Mouse (Mus musculus) hindbrain, postnatal 0 days (tissue): Measurements from ENCODE around the gene Gm21936. TPM values are rescaled to one million over a fixed set of nuclear protein-coding genes. Genes with fewer than 3 reads are reported as not detected.
"Not testable (repeated sequence)": the region's sequence is repeated elsewhere in the genome, so short reads cannot be mapped to it uniquely, and the experiment has no call there.

Experiments
- ATAC-seq: fragments of 200-750 bp; cut with Nextera tagmentation; 2 replicates; pipeline ENCODE4 v1.8.0; 2017; ENCODE audit warnings: mild to moderate bottlenecking, moderate TSS enrichment, moderate library complexity
- DNase-seq: peaks from one replicate; pipeline ENCODE4 v3.0.0-alpha.2; 2015; ENCODE audit warnings: low spot score
- H3K27ac ChIP-seq: fragments of 300-500 bp; sonication (generic); 2 replicates; pipeline ENCODE4 v1.5.1; 2014; ENCODE audit warnings: mild to moderate bottlenecking
- H3K27me3 ChIP-seq: fragments of 300-500 bp; sonication (generic); 2 replicates; pipeline ENCODE4 v1.6.1; 2014; ENCODE audit warnings: low read length, mixed read lengths; ENCODE audit not compliant: insufficient read depth
- H3K36me3 ChIP-seq: fragments of 300-500 bp; sonication (generic); 2 replicates; pipeline ENCODE4 v1.6.1; 2014; ENCODE audit warnings: low read length, mixed read lengths; ENCODE audit not compliant: insufficient read depth
- H3K4me1 ChIP-seq: fragments of 300-500 bp; sonication (generic); 2 replicates; pipeline ENCODE4 v1.6.1; 2014; ENCODE audit warnings: antibody characterized with exemption, low read length, mixed read lengths; ENCODE audit not compliant: insufficient read depth
- H3K4me2 ChIP-seq: fragments of 300-500 bp; sonication (generic); 2 replicates; pipeline ENCODE4 v1.6.1; 2014; ENCODE audit warnings: low read depth, mild to moderate bottlenecking, low read length, moderate library complexity, mixed read lengths
- H3K4me3 ChIP-seq: fragments of 300-500 bp; sonication (generic); 2 replicates; pipeline ENCODE4 v1.5.1; 2014; ENCODE audit warnings: low read length
- H3K9ac ChIP-seq: fragments of 300-500 bp; sonication (generic); replicated peaks from 2 replicates; pipeline ENCODE4 v1.6.1; 2014; ENCODE audit warnings: mild to moderate bottlenecking, low read length, moderate library complexity, mixed read lengths
- H3K9me3 ChIP-seq: fragments of 300-500 bp; sonication (generic); 2 replicates; pipeline ENCODE4 v1.6.1; 2016; ENCODE audit warnings: low read length, mixed read lengths
- WGBS: fragments of 180-500 bp; shearing (Covaris S2); extraction: QIAGEN DNeasy Blood & Tissue Kit; methylation state at CpG from one replicate; pipeline ENCODE4 v1.1.7; 2014; 5-methylcytosine and 5-hydroxymethylcytosine counted together
- polyA plus RNA-seq: library from polyadenylated mRNA; unstranded; fragments of >200 nt; fragmentation: Nextera tagmentation; extraction: Ambion mirVana; gene quantifications from 2 replicates; pipeline ENCODE4 v1.2.1, GENCODE M21; 2015
- total RNA-seq: library from RNA; depleted of rRNA; stranded (reverse); fragments of >200 nt; gene quantifications from 2 replicates; pipeline ENCODE4 v1.2.3, GENCODE M21; 2014; rRNA removed

Gene Gm21936
- total RNA-seq (not detected in 2 replicates), polyA plus RNA-seq (not detected in 2 replicates)

DNA sequence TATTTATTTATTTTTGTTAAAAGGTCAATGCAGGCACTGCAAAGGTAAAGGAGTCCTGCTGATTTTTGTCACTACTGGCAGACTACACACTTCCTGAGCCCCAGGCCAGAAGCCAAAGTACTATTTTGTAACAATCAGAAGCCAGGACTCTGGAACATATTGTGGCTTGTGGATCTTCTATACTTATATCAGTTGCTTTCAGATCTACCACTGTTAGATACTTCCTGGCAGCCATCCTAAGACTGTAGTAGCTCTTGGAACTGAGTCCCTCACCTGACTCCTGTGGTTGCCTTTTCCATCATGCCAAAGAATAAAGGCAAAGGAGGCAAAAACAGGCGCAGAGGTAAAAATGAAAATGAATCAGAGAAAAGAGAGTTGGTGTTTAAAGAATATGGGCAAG, at the start of gene Gm21936:
Gene Gm21936, plus strand, starts transcription at position 301 of the 400 bp plus-strand sequence.
- not testable (repeated sequence) for H3K4me1 ChIP-seq, H3K9ac ChIP-seq, H3K4me3 ChIP-seq, H3K36me3 ChIP-seq, DNase-seq, H3K27ac ChIP-seq, ATAC-seq, H3K9me3 ChIP-seq, H3K4me2 ChIP-seq, H3K27me3 ChIP-seq
- 80% methylated on average over 1 of the region's 1 CpGs for WGBS

DNA sequence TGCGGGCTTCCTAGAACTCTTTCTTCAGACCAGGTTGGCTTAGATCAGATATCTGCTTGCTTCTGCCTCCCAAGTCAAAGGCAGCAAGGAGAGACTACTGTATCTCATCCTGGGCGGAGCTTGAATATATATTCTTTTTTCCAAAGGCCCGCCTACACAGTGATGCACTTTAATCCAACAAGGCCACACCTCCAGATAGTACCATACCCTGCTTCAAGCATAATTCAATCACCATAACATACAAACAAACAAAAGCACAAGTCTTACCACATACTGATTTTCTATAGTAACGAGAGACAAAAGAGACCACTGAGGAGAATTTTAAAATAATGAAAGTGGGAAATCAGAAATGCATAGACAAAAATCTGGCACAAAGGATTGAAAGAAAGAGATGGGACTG, 19.7 kb upstream of the Gm21936 start, which contains the start of gene Gm21319:
Gene Gm21319, minus strand, starts transcription at position 101 of the 400 bp plus-strand sequence.
- not testable (repeated sequence) for DNase-seq, H3K4me1 ChIP-seq, H3K27me3 ChIP-seq, H3K9me3 ChIP-seq, H3K4me2 ChIP-seq, ATAC-seq, H3K36me3 ChIP-seq, H3K27ac ChIP-seq, H3K9ac ChIP-seq, H3K4me3 ChIP-seq
- WGBS: 85% methylated on average over 4 of the region's 4 CpGs

DNA sequence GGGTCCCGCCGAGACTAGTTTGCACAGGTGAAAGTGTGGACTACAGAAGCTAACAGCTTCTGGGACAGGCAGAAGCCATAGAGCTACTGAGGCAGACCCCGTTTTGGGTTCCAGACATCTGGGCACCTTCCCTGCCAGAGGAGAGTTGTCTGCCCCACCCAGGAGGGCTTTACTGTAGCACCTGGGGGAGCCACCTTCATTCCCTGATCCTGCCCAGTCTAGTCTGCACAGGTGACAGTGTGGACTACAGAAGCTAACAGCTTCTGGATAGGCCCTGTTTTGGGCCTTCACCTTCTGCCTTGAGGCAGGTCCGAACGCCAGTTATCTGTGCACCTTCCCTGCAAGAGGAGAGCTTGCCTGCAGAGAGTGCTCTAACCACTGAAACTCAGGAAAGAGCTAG, 2.7 kb downstream of the Gm21936 start:
- H3K4me1 ChIP-seq, DNase-seq, H3K9me3 ChIP-seq, H3K4me2 ChIP-seq, H3K27ac ChIP-seq, H3K27me3 ChIP-seq, ATAC-seq, H3K9ac ChIP-seq, H3K36me3 ChIP-seq, H3K4me3 ChIP-seq: not testable (repeated sequence)
- 92% methylated on average over 5 of the region's 5 CpGs for WGBS

DNA sequence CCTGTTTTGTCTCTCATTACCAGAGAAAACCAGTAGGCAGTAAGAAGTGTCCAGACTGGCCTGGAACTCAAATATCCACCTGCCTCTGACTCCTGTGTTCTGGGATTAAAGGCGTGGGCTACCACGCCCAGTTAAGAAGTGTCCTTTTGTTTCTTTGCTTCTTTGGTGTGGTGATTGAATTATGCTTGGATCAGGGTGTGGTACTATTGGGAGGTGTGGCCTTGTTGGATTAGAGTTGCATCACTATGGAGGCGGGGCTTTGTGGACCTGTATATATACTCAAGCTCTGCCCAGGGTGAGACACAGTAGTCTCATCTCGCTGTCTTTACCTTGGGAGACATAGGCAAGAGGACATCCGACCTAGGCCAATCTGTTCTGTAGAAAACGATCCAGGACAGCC, 21.0 kb downstream of the Gm21936 start, which contains the start of gene BB287469:
Gene BB287469, plus strand, starts transcription at position 301 of the 400 bp plus-strand sequence.
- WGBS: 94% methylated on average over 5 of the region's 6 CpGs
- H3K4me1 ChIP-seq, DNase-seq, H3K27me3 ChIP-seq, H3K4me2 ChIP-seq, H3K4me3 ChIP-seq, H3K36me3 ChIP-seq, H3K9ac ChIP-seq, H3K27ac ChIP-seq, H3K9me3 ChIP-seq, ATAC-seq: not testable (repeated sequence)

DNA sequence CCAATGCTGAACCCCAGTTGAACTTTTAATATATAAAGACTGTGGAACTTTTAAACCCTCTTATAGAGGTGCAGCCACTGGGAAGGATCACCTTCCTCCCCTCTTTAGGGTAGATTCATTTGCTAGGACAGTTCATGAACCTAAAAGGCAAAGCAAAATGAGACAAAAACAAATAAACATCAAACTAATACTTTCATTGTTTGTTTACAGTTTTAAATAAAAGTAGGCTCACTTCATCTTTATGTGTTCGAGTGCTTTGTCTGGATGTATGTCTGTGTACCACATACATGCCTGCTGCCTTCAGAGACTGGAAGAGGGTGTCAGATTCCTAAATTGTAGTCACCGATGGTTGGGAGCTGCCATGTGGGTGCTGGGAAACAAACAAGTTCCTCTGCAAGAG, 46.9 kb downstream of the Gm21936 start, which contains the start of gene Gm2001:
Gene Gm2001, minus strand, starts transcription at position 101 of the 400 bp plus-strand sequence.
- H3K9me3 ChIP-seq, ATAC-seq, H3K4me1 ChIP-seq, H3K36me3 ChIP-seq, H3K27me3 ChIP-seq, H3K4me3 ChIP-seq, H3K4me2 ChIP-seq, H3K27ac ChIP-seq, DNase-seq, H3K9ac ChIP-seq: not testable (repeated sequence)
- WGBS: 73% methylated on average over 1 of the region's 2 CpGs

Other genes starting within 250 kb of the Gm21936 start
- gene Oog1, start 192.8 kb upstream of the Gm21936 start, total RNA-seq: not detected in 2 replicates
- not detected in 2 replicates for gene Oog1, start 192.8 kb upstream of the Gm21936 start, polyA plus RNA-seq
- not detected in 2 replicates for gene Gm4027, start 176.6 kb upstream of the Gm21936 start, total RNA-seq
- gene Gm4027, start 176.6 kb upstream of the Gm21936 start, polyA plus RNA-seq: not detected in 2 replicates
- gene Gm16381, start 150.9 kb upstream of the Gm21936 start, total RNA-seq: not detected in 2 replicates
- gene Gm16381, start 150.9 kb upstream of the Gm21936 start, polyA plus RNA-seq: not detected in 2 replicates
- gene Gm21319, start 19.8 kb upstream of the Gm21936 start, total RNA-seq: not detected in 2 replicates
- gene Gm21319, start 19.8 kb upstream of the Gm21936 start, polyA plus RNA-seq: not detected in 2 replicates
- not detected in 2 replicates for gene BB287469, start 21.1 kb downstream of the Gm21936 start, total RNA-seq
- not detected in 2 replicates for gene BB287469, start 21.1 kb downstream of the Gm21936 start, polyA plus RNA-seq
- not detected in 2 replicates for gene Gm2001, start 46.8 kb downstream of the Gm21936 start, total RNA-seq
- gene Gm2001, start 46.8 kb downstream of the Gm21936 start, polyA plus RNA-seq: not detected in 2 replicates
- not detected in 2 replicates for gene Gm2016, start 78.6 kb downstream of the Gm21936 start, total RNA-seq
- gene Gm2016, start 78.6 kb downstream of the Gm21936 start, polyA plus RNA-seq: not detected in 2 replicates
- gene Gm2022, start 99.9 kb downstream of the Gm21936 start, total RNA-seq: not detected in 2 replicates
- gene Gm2022, start 99.9 kb downstream of the Gm21936 start, polyA plus RNA-seq: not detected in 2 replicates
- gene Gm2035, start 124.3 kb downstream of the Gm21936 start, total RNA-seq: not detected in 2 replicates
- not detected in 2 replicates for gene Gm2035, start 124.3 kb downstream of the Gm21936 start, polyA plus RNA-seq
- not detected in 2 replicates for gene Gm2042, start 158.6 kb downstream of the Gm21936 start, total RNA-seq
- not detected in 2 replicates for gene Gm2042, start 158.6 kb downstream of the Gm21936 start, polyA plus RNA-seq
- not detected in 2 replicates for gene Gm2075, start 216.3 kb downstream of the Gm21936 start, total RNA-seq
- gene Gm2075, start 216.3 kb downstream of the Gm21936 start, polyA plus RNA-seq: not detected in 2 replicates
- not detected in 2 replicates for gene Gm6803, start 223.3 kb downstream of the Gm21936 start, total RNA-seq
- not detected in 2 replicates for gene Gm6803, start 223.3 kb downstream of the Gm21936 start, polyA plus RNA-seq
- not detected in 2 replicates for gene Gm2056, start 231.5 kb downstream of the Gm21936 start, total RNA-seq
- gene Gm2056, start 231.5 kb downstream of the Gm21936 start, polyA plus RNA-seq: not detected in 2 replicates